ENCODE assay signal across 12 mouse cellular contexts in the genomic region with DNA sequence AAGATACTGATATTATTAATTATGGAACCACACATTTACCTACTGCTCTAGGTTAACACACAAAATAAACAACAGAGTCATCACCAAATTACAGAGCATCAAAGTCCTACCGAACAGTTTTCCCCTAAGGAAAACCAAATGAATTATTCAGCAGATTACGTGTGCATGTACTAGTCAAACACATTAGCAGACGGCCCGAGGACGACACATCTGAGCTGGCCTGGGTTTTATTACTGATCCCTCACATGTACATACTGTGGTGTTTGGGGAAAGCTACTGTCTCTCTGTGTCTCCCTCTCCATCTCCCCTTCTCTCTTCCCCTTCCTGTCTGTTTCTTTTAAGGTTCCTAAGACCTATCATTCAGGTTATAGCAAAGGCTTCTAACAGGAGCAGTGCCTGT.
"Had no signal": no experiment of that assay in that cellular context is flagged by ENCODE, and none has a peak within 500 bp of the region (broad histone marks: within the 10 kb centered on the region; RNA-seq: fewer than 3 reads in every experiment).

No protein-coding gene starts in this region.

- H3K27me3 ChIP-seq: kidney, embryonic 15.5 days; limb, embryonic 13.5 days; neural tube, embryonic 12.5 days had no signal

- DNase-seq: kidney, postnatal 14 days; left cerebral cortex, postnatal 4 days; lung, adult 18-20 months; right cerebral cortex, postnatal 4 days; spleen, adult 18-20 months; thymus, adult 2 months; thymus, postnatal 25 days had no signal

- H3K36me3 ChIP-seq: kidney, embryonic 15.5 days; limb, embryonic 13.5 days; neural tube, embryonic 12.5 days had no signal

- H3K9ac ChIP-seq: kidney, embryonic 15.5 days; limb, embryonic 13.5 days; liver, embryonic 14.5 days; neural tube, embryonic 12.5 days had no signal

- ATAC-seq: intestine, embryonic 16.5 days had no signal

- H3K27ac ChIP-seq: kidney, embryonic 15.5 days; limb, embryonic 13.5 days; liver, embryonic 14.5 days; neural tube, embryonic 12.5 days had no signal

- H3K4me2 ChIP-seq: kidney, embryonic 15.5 days; limb, embryonic 13.5 days; neural tube, embryonic 12.5 days had no signal

- H3K9me3 ChIP-seq: kidney, embryonic 15.5 days; limb, embryonic 13.5 days; neural tube, embryonic 12.5 days had no signal

- H3K4me3 ChIP-seq: kidney, embryonic 15.5 days; limb, embryonic 13.5 days; neural tube, embryonic 12.5 days had no signal
